Mouse (Mus musculus) heart, postnatal 0 days (tissue): ENCODE measurements at regions not wholly inside any gene's neighbourhood (a gene's known extent, or its start where the extent isn't known, plus 50 kb on each side); places are given as distances from the start of the nearest gene placed in this dataset.

Source experiments
- ATAC-seq: fragments of 200-750 bp; cut with Nextera tagmentation; 2 replicates; pipeline ENCODE4 v1.8.0; 2017; ENCODE audit warnings: low read depth, moderate number of reproducible peaks, moderate library complexity; ENCODE audit not compliant: insufficient read depth
- DNase-seq: peaks from one replicate; pipeline ENCODE4 v3.0.0-alpha.2; 2016; ENCODE audit warnings: low spot score
- H3K27ac ChIP-seq: fragments of 300-500 bp; sonication (generic); 2 replicates; pipeline ENCODE4 v1.5.1; 2014; ENCODE audit warnings: low read depth, mild to moderate bottlenecking
- H3K27me3 ChIP-seq: fragments of 300-500 bp; sonication (generic); 2 replicates; pipeline ENCODE4 v1.6.1; 2014; ENCODE audit warnings: low read length, mixed read lengths; ENCODE audit not compliant: control insufficient read depth, insufficient read depth
- H3K36me3 ChIP-seq: fragments of 300-500 bp; sonication (generic); replicated peaks from 2 replicates; pipeline ENCODE4 v1.6.1; 2014; ENCODE audit warnings: low read length, mixed read lengths; ENCODE audit not compliant: control insufficient read depth, insufficient read depth
- H3K4me1 ChIP-seq: fragments of 300-500 bp; sonication (generic); 2 replicates; pipeline ENCODE4 v1.6.1; 2014; ENCODE audit warnings: antibody characterized with exemption; ENCODE audit not compliant: control insufficient read depth, insufficient read depth
- H3K4me2 ChIP-seq: fragments of 300-500 bp; sonication (generic); 2 replicates; pipeline ENCODE4 v1.6.1; 2014; ENCODE audit warnings: low read depth, mild to moderate bottlenecking, low read length, moderate library complexity
- H3K4me3 ChIP-seq: fragments of 300-500 bp; sonication (generic); 2 replicates; pipeline ENCODE4 v1.5.1; 2014; ENCODE audit warnings: low read depth, low read length
- H3K9ac ChIP-seq: fragments of 300-500 bp; sonication (generic); replicated peaks from 2 replicates; pipeline ENCODE4 v1.6.1; 2014; ENCODE audit warnings: low read depth, low read length, mixed read lengths
- H3K9me3 ChIP-seq: fragments of 300-500 bp; sonication (generic); replicated peaks from 2 replicates; pipeline ENCODE4 v1.6.1; 2016; ENCODE audit warnings: low read length; ENCODE audit not compliant: control insufficient read depth
- CTCF ChIP-seq: IDR thresholded peaks from 2 replicates; pipeline ENCODE4 v1.5.1; 2016; ENCODE audit warnings: antibody characterized with exemption, control low read depth, low read depth
- EP300 ChIP-seq: IDR thresholded peaks from 2 replicates; pipeline ENCODE4 v1.6.1; 2016; ENCODE audit warnings: antibody characterized with exemption, low read depth
- WGBS: fragments of 180-500 bp; shearing (Covaris S2); extraction: QIAGEN DNeasy Blood & Tissue Kit; methylation state at CpG from one replicate; pipeline ENCODE4 v1.1.7; 2014; 5-methylcytosine and 5-hydroxymethylcytosine counted together

GRCm38 (mm10) chr15:62161061-62161460, 1238.2 kb upstream of the A1bg start:
- Histone ChIP-seq H3K4me3 (no peak overlapping the region), H3K4me2 (no peak overlapping the region), H3K36me3 (no peaks in the 10 kb centered on the region), H3K4me1 (peaks cover 23% of the 10 kb centered on the region), H3K27ac (no peak overlapping the region), H3K27me3 (no peaks in the 10 kb centered on the region), H3K9me3 (no peaks in the 10 kb centered on the region), H3K9ac (no peak overlapping the region)
- ATAC-seq (no peak), DNase-seq (no peak)
- TF ChIP-seq CTCF (no peak), EP300 (no peak)
- whole genome bisulfite sequencing = 87% methylated on average over 8 of the region's 8 CpGs

- H3K27me3 ChIP-seq = no peaks in the 10 kb centered on the region
- TF ChIP-seq EP300 (no peak), CTCF (no peak)
- no peaks in the 10 kb centered on the region for H3K36me3 ChIP-seq
- DNase-seq = no peak
- no peak overlapping the region for H3K9ac ChIP-seq
- no peak for ATAC-seq
- H3K4me1 ChIP-seq = peaks cover 23% of the 10 kb centered on the region
- H3K4me3 ChIP-seq = no peak overlapping the region
- H3K27ac ChIP-seq = no peak overlapping the region
- H3K4me2 ChIP-seq = no peak overlapping the region
- H3K9me3 ChIP-seq = no peaks in the 10 kb centered on the region
- 65% methylated on average over 8 of the region's 8 CpGs for WGBS
These were observed 1236.3 kb upstream of the A1bg start for GRCm38 (mm10) chr15:62158875-62159675.

- TF ChIP-seq CTCF = no peak
- no peak for TF ChIP-seq EP300
- no peaks in the 10 kb centered on the region for H3K9me3 ChIP-seq
- H3K36me3 ChIP-seq = no peaks in the 10 kb centered on the region
- peaks cover 16% of the 10 kb centered on the region for H3K4me1 ChIP-seq
- DNase-seq = no peak
- no peak overlapping the region for H3K27ac ChIP-seq
- H3K4me3 ChIP-seq = no peak overlapping the region
- ATAC-seq = no peak
- H3K4me2 ChIP-seq = no peak overlapping the region
- 93% methylated on average over 7 of the region's 7 CpGs for WGBS
- H3K27me3 ChIP-seq = no peaks in the 10 kb centered on the region
- H3K9ac ChIP-seq = no peak overlapping the region
These were observed 1234.6 kb upstream of the A1bg start for GRCm38 (mm10) chr15:62157200-62158033.

- Histone ChIP-seq H3K4me1 (no peaks in the 10 kb centered on the region), H3K9me3 (no peaks in the 10 kb centered on the region), H3K9ac (no peak overlapping the region), H3K36me3 (no peaks in the 10 kb centered on the region), H3K27ac (no peak overlapping the region), H3K27me3 (no peaks in the 10 kb centered on the region), H3K4me3 (no peak overlapping the region), H3K4me2 (no peak overlapping the region)
- no peak for TF ChIP-seq CTCF
- TF ChIP-seq EP300 = no peak
- DNase-seq = no peak
- no peak for ATAC-seq
- 83% methylated on average over 9 of the region's 9 CpGs for WGBS
These were observed 1230.4 kb upstream of the A1bg start for GRCm38 (mm10) chr15:62153222-62153621.

- TF ChIP-seq EP300 (no peak), CTCF (no peak)
- no peaks in the 10 kb centered on the region for H3K4me1 ChIP-seq
- H3K27ac ChIP-seq = no peak overlapping the region
- H3K27me3 ChIP-seq = no peaks in the 10 kb centered on the region
- WGBS = 81% methylated on average over 2 of the region's 2 CpGs
- H3K9me3 ChIP-seq = no peaks in the 10 kb centered on the region
- H3K36me3 ChIP-seq = no peaks in the 10 kb centered on the region
- no peak overlapping the region for H3K4me3 ChIP-seq
- DNase-seq (no peak), ATAC-seq (no peak)
- H3K9ac ChIP-seq = no peak overlapping the region
- no peak overlapping the region for H3K4me2 ChIP-seq
These were observed 1229.3 kb upstream of the A1bg start for GRCm38 (mm10) chr15:62152133-62152532.
